Mouse (Mus musculus) c-Kit-negative CD71-positive TER-119-positive erythroid progenitor cells, embryonic 14.5 days (primary cell): ENCODE results near the gene Slc25a30.

Experiments used
- DNase-seq: peaks from one replicate; pipeline ENCODE4 v3.0.0-alpha.2; 2013; ENCODE audit warnings: low read depth, low spot score

Slc25a30 gene

DNA sequence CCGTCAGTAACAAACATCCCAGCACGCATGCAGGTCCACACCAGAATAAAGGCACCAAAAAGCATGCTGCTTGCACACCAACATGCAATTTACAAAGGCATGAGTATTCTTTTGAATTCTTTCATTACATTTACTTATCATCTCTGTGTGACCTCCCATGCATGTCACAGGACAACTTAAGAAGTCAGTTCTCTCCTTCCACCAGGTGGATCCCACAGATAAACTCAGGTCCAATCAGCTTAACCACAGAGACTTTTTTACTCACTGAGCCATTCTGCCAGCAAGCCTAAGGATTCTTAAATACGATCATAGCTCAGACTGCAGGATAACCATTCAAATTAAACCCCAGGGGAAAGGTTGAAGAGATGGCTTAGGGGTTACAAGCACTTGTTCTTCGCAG, 37.7 kb downstream of the Slc25a30 start:
- DNase-seq: no peak

DNA sequence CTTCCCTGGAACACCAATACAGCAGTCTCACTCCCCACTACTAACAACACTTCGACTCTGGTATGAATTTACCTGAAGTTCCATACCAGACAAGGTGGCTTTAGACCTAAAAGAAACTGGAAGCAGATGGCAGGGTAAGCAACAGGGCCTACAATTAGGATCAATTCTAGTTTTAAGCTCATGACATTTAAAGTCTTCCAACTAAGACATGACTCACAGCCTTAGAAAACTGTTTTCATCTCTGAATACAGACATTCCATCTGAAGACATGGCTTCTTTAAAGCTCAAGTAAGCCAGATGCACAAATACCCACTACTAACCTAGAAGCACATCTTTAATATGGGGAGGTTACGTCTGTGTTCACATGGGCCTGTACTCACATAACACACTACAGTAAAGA, 38.9 kb downstream of the Slc25a30 start:
- no peak for DNase-seq

DNA sequence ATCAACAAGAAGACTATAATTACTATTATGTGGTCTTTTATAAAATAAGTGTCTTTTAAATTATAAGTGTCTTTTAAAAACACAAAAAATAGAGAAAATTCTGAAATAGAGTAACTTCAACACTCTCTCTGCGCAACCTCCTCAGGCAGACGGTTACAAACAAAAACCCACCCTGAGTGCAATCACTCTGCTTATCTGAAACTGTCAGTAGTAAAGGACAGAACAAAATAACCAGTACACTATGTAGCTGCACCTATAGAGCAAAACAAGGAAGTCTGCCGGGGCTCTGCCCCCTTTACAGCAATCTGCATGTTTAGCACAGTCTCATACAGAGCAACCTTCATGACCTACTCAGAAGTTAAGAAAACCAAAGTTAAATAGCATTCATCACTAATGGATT, 44.9 kb downstream of the Slc25a30 start:
- no peak for DNase-seq

DNA sequence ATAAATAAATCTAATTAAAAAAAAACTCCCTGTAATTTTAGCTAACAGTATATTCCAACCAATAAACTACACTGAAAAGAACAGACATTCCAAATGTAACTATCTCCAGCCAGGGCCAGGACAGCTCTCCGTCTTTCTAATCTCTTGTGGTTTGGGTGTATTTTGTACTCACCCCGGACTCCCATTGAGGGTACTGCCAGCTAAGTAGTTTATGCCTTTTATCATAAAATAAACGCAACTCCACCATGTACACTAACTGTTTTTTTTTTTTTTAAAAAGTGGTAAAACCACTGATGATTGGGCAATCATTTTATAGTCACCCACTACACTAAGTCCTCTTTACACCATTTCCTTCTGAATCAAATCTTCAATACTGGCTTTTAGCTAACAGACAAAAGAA, 51.2 kb downstream of the Slc25a30 start:
- DNase-seq: no peak

DNA sequence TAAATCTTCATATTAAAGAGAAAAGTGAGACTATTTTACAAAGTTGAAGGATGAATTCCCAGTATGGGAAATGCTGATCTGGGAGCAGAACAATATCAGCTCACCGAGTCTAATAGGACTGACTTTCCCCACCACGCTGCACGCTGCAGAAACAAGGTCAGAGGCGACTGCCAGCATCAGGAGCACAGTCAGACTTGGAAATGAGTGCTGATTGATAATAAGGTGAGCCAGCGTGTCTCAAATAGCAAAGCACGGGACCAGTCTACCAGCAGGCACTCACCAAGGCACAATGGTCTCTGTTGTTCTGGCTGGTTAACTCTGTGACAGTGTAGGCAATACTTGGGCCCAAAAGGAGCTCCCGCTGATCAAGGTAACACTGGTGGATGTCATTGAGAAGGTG, 54.2 kb downstream of the Slc25a30 start:
- no peak for DNase-seq

DNA sequence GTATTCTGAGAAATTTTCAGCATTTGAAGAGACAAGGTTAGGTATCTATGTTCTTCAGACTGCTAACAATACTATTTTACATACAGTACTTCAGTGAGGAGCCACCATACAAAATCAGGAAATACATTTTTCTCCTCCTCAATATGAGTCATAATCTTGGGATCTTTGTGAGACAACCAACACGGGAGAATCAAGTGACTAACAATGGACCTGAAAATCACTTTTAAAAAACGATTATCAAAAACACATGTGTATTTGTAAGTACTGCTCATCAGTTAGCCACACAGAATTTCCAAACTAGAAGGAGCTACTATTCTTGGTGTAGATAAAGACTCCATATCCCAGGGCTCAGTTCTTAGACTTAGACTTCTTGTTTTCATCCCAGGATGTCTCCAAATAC, 55.5 kb downstream of the Slc25a30 start:
- DNase-seq: no peak

DNA sequence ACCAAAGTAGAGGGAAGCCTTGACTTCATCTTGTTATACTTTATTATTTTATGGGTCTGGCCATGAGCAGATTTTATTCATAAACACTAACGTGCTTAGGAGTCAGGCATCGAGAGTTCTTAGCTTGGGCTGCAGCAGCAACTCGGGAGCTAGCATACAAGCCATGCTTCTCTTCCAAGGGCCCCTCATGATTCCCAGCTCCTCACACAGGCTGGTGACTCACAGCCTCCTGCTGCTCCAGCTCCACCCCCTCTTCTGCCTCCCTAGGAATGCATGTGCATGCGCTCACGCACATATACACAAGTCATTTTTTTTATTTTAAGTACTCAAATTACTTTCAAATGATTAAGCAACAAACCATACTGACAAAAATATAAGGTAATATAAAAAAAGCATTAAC, 58.7 kb downstream of the Slc25a30 start:
- DNase-seq: no peak

DNA sequence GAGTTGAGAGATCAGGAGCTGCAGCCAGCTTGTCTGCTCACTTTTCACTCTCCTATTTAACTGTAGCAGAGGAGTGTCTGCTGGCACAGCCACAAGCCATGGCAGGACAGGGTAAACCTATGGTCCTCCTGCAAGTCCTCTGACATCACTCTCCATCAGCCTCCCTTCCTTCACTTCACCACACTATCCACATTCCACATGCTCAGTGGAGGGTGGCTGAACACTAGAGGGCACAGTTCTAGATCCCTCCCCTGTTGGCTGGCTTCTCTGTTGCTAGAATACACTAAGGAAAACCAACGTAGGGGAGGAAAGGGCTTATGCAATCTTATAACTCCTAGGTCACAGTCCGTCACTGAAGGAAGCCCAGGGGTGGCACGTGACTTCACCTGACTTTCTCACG, 59.8 kb downstream of the Slc25a30 start:
- DNase-seq: no peak

DNA sequence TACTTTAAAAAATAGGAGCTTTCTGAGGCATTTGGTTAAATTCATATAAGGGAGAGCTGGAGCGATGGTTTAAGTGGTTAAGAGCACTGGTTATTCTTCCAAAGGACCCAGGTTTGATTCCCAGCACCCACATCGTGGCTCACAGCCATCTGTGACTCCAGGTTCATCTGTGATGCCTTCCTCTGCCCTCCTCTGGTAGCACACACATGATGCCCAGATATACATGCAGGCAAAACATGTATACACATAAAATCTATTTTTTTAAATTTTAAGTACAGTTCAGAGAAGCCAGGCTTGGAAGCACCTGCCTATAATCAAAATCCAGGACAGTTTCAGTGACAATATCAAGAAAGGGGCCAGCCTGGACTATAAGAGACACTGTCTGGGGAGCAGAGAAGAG, 64.0 kb downstream of the Slc25a30 start:
- no peak for DNase-seq

DNA sequence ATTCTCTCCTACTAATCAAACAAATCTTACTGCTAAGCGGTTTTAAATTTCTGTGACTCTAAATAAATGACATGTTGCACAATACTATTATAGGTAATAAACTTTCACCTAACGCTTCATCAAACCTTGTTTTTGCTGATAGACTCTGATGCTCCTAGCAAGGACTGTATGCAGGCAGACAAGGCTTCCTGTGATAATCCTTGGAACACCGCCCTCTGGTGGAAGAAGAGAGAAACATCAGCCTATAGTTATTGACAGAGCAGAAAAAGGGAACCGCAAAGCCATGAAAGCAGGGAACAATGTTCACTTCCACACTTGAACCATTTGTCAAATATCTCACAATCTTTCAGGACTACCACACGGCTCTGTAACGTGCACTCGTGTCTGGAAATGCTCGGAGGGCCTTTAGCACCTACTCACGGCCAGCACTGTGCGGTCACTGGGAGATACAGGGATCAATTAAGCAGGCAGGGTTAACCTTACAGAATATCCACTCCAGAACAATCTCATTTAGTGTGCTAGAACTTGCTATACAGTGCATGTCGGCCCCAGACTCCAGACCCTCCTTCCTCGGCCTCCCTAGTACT, 64.8 kb downstream of the Slc25a30 start:
- peak; percentile 56 for DNase-seq

DNA sequence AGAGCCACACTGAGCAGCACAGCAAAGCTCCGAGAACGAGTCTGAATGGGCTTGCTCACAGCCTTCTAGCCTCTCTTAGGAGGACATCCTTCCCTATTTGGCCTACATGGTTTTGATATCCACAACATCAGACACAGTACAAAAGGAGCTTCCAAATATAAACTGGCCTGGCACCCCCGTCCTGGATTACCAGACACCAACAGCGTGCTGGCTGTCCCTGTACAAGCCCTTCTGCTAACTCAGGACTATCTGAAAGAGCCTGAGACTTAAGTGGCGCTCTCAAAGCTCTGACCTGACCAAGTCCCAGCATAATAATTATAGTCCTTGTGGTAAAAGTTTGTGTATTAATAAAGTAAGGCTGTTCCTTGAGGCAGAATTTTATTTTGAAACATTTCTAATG, 66.7 kb downstream of the Slc25a30 start:
- no peak for DNase-seq

DNA sequence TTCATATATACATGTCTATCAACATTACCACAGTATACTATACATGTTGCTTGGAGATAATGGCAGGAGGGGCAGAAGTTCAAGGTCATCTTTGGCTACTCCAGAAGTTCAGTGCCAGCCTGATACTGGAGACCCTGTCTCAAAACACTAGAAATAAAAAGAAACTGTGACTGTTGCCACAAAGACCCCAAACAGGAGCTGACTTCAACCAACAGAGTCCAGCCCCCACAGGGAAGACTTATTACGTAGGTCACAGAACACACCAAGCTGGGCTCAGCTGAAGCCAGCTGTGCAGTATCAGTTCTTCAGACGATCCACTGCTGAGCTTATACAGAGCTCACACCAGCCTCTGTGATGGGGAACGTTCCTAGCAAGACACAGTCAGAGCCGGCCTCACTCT, 70.4 kb downstream of the Slc25a30 start:
- no peak for DNase-seq

DNA sequence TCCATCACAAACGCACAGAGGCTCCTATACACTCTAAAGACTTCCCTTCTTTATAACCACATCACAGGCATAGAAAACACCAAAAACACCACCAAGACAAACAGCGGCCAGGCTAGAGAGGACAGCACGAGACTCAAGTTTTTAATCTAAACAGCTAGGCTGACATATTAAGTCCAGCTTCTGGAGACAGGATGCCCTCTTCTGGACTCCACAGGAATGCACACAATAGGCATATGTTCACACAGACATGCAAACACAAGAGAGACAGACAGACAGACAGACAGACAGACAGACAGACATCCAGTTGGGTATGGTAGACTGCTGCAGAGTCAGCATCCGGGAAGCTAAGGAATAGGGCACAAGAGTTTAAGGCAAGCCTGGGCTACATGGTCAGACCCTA, 73.2 kb downstream of the Slc25a30 start:
- DNase-seq: no peak

DNA sequence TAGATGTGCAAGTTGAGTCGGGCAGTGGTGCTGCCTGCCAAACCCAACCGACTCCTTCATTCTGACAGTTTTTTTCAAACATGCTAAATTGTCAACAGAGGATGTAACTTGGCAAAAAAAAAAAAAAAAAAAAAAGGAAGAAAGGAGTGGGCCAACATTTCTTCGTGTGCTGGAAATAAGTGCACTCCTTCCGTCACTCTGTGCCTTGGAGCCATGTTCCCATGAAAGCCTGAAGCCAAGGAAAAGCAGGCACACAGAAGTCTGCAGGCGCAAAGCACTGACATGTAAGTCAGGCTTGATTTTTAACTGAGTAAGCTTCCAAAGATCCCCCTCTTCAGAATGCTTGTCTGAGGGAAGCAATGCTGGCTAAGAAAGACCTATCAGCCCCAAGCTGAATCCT, 74.2 kb downstream of the Slc25a30 start:
- no peak for DNase-seq

DNA sequence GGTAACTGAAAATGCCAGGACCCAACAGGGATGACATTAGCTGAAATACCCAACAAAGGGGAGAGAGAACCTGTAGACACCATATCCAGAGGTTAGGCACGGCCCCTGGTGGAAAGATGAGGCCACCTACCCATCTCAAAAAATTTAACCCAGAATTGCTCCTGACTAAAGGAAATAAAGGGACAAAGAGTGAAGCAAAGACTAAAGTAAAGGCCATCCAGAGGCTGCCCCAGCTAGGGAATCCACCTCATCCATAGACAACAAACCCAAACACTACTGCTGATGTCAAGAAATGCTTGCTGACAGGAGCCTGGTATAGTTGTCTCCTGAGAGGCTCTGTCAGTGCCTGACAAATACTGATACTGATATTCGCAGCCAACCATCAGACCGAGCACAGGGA, 75.1 kb downstream of the Slc25a30 start:
- DNase-seq: no peak
